Mouse (Mus musculus): ENCODE measurements around the gene Arih2. TPM values are rescaled to one million over a fixed set of nuclear protein-coding genes. Genes with fewer than 3 reads are reported as not detected.

Gene Arih2
- polyA plus RNA-seq, 1 experiment from 2014 or later = 38.8 TPM

- Histone ChIP-seq H3K9me3 (ENCODE audit: control insufficient read depth, low read length) (no peaks in the 10 kb centered on the region), H3K27me3 (ENCODE audit: control insufficient read depth, insufficient read depth, low read length) (no peaks in the 10 kb centered on the region), H3K36me3 (ENCODE audit: control insufficient read depth, insufficient read depth, low read length) (no peaks in the 10 kb centered on the region), H3K4me2 (replicated peaks; ENCODE audit: low read depth, low read length) (no peak within 1 kb of the TSS), H3K4me3 (ENCODE audit: low read length) (no peak within 1 kb of the TSS), H3K4me1 (ENCODE audit: control insufficient read depth, insufficient read depth, low read length) (peaks cover 4% of the 10 kb centered on the region; the same call in 1 of the 2 replicates), H3K27ac (ENCODE audit: low read depth, low read length) (no peak within 1 kb of the TSS), H3K9ac (ENCODE audit: low read depth, low read length) (no peak within 1 kb of the TSS)
- ATAC-seq (ENCODE audit: low FRiP score, low TSS enrichment) = no peak
- 86% methylated on average over 1 of the region's 1 CpGs for WGBS
Observed at GRCm38 (mm10) chr9:108689106-108689505, 39.9 kb upstream of the Arih2 start, which contains the start of gene Prkar2a. Gene Prkar2a (plus strand): TSS chr9:108689314.

- Histone ChIP-seq H3K4me2 (replicated peaks; ENCODE audit: low read depth, low read length) (no peak overlapping the region), H3K27me3 (ENCODE audit: control insufficient read depth, insufficient read depth, low read length) (no peaks in the 10 kb centered on the region), H3K9me3 (ENCODE audit: control insufficient read depth, low read length) (no peaks in the 10 kb centered on the region), H3K27ac (ENCODE audit: low read depth, low read length) (no peak overlapping the region), H3K4me1 (ENCODE audit: control insufficient read depth, insufficient read depth, low read length) (no peaks in the 10 kb centered on the region), H3K4me3 (ENCODE audit: low read length) (no peak overlapping the region), H3K9ac (ENCODE audit: low read depth, low read length) (no peak overlapping the region), H3K36me3 (ENCODE audit: control insufficient read depth, insufficient read depth, low read length) (no peaks in the 10 kb centered on the region)
- no peak for ATAC-seq (ENCODE audit: low FRiP score, low TSS enrichment)
- 87% methylated on average over 9 of the region's 9 CpGs for WGBS
Observed at GRCm38 (mm10) chr9:108688451-108688850, 39.3 kb upstream of the Arih2 start.

DNA sequence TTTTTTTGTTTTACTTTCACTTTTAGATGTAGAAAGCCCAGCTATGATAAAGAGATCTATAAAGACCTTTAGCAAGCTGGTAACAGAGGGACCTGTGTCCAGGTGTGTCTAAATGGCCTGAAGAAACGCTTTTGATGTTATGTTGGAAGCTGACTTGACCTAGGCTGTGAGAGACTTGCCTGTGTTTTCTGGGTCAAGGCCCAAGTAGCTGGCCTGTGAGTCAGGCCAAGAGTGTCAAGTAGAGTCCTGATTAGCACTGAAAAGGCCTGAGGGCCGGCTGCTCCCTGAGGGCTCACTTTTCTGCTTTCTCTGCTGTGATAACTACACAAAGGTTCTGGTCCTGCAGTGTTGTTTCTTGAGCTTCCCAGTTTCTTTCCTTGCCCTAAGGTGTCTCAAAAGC is 38.5 kb upstream of the Arih2 start:
- no peaks in the 10 kb centered on the region for H3K36me3 ChIP-seq (ENCODE audit: control insufficient read depth, insufficient read depth, low read length)
- ATAC-seq (ENCODE audit: low FRiP score, low TSS enrichment) = no peak
- WGBS = 63% methylated on average over 2 of the region's 2 CpGs

DNA sequence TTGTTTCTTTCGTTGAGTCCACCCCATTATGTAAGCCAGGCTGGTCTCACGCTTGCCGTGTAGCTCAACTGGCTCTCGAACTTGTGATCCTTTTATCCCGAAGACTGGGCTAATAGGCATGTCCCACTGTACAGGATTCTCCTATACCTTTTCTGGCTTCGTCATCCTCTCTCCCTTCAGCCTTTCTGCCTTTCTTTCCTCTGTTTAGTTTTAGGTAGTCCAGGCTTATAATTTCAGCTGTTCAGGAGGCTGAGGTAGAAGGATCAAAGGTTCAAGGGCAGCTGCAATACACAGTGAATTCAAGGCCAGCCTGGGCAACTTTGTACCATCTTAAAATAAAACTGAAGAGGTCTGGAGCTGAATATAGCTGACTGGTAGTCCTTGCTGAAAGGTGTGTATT is 38.0 kb upstream of the Arih2 start:
- no peaks in the 10 kb centered on the region; the same call in 1 of the 2 replicates for H3K36me3 ChIP-seq (ENCODE audit: control insufficient read depth, insufficient read depth, low read length)
- H3K27me3 ChIP-seq (ENCODE audit: control insufficient read depth, insufficient read depth, low read length) = no peaks in the 10 kb centered on the region
- 77% methylated on average over 6 of the region's 6 CpGs for WGBS
- H3K4me3 ChIP-seq (ENCODE audit: low read length) = no peak overlapping the region
- no peak overlapping the region for H3K4me2 ChIP-seq (replicated peaks; ENCODE audit: low read depth, low read length)
- ATAC-seq (ENCODE audit: low FRiP score, low TSS enrichment) = no peak
- no peaks in the 10 kb centered on the region for H3K9me3 ChIP-seq (ENCODE audit: control insufficient read depth, low read length)
- no peaks in the 10 kb centered on the region for H3K4me1 ChIP-seq (ENCODE audit: control insufficient read depth, insufficient read depth, low read length)
- H3K9ac ChIP-seq (ENCODE audit: low read depth, low read length) = no peak overlapping the region
- no peak overlapping the region for H3K27ac ChIP-seq (ENCODE audit: low read depth, low read length)

More for the DNA sequence above, 38.5 kb upstream of the Arih2 start:
- no peaks in the 10 kb centered on the region for H3K4me1 ChIP-seq (ENCODE audit: control insufficient read depth, insufficient read depth, low read length)
- H3K4me2 ChIP-seq (replicated peaks; ENCODE audit: low read depth, low read length) = no peak overlapping the region
- H3K9ac ChIP-seq (ENCODE audit: low read depth, low read length) = no peak overlapping the region
- no peaks in the 10 kb centered on the region for H3K9me3 ChIP-seq (ENCODE audit: control insufficient read depth, low read length)
- H3K4me3 ChIP-seq (ENCODE audit: low read length) = no peak overlapping the region
- no peaks in the 10 kb centered on the region for H3K27me3 ChIP-seq (ENCODE audit: control insufficient read depth, insufficient read depth, low read length)
- no peak overlapping the region for H3K27ac ChIP-seq (ENCODE audit: low read depth, low read length)

- Histone ChIP-seq H3K9me3 (ENCODE audit: control insufficient read depth, low read length) (no peaks in the 10 kb centered on the region), H3K4me2 (replicated peaks; ENCODE audit: low read depth, low read length) (no peak overlapping the region), H3K9ac (ENCODE audit: low read depth, low read length) (no peak overlapping the region), H3K36me3 (ENCODE audit: control insufficient read depth, insufficient read depth, low read length) (no peaks in the 10 kb centered on the region; the same call in 1 of the 2 replicates), H3K4me3 (ENCODE audit: low read length) (no peak overlapping the region), H3K27me3 (ENCODE audit: control insufficient read depth, insufficient read depth, low read length) (no peaks in the 10 kb centered on the region), H3K27ac (ENCODE audit: low read depth, low read length) (no peak overlapping the region), H3K4me1 (ENCODE audit: control insufficient read depth, insufficient read depth, low read length) (no peaks in the 10 kb centered on the region)
- ATAC-seq (ENCODE audit: low FRiP score, low TSS enrichment) = no peak
- WGBS = 23% methylated on average over 4 of the region's 4 CpGs
Observed at GRCm38 (mm10) chr9:108686475-108686887, 37.3 kb upstream of the Arih2 start.

DNA sequence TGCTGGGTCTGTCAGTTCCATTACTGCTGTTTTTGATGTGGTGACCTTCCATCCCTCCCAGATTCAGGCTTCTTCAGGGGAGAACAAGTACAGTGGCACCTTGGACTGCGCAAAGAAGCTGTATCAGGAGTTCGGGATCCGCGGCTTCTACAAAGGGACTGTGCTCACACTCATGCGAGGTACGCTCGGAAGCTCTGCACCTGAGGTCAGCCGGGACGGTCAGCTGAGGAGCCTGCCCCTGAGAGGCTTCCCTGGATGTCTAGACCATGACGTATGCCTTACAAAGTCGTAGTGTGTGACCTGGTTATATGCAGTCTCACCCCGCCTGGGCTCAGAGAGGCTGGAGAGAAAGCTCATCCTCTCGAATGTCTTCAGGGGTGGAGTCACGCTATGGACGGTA is 30.8 kb upstream of the Arih2 start:
- H3K9ac ChIP-seq (ENCODE audit: low read depth, low read length) = no peak overlapping the region
- peaks cover 8% of the 10 kb centered on the region; the same call in 1 of the 2 replicates for H3K36me3 ChIP-seq (ENCODE audit: control insufficient read depth, insufficient read depth, low read length)
- H3K9me3 ChIP-seq (ENCODE audit: control insufficient read depth, low read length) = no peaks in the 10 kb centered on the region
- WGBS = 87% methylated on average over 15 of the region's 15 CpGs
- ATAC-seq (ENCODE audit: low FRiP score, low TSS enrichment) = no peak
- no peak overlapping the region for H3K4me3 ChIP-seq (ENCODE audit: low read length)
- H3K4me2 ChIP-seq (replicated peaks; ENCODE audit: low read depth, low read length) = no peak overlapping the region
- H3K27me3 ChIP-seq (ENCODE audit: control insufficient read depth, insufficient read depth, low read length) = no peaks in the 10 kb centered on the region
- H3K27ac ChIP-seq (ENCODE audit: low read depth, low read length) = no peak overlapping the region
- no peaks in the 10 kb centered on the region for H3K4me1 ChIP-seq (ENCODE audit: control insufficient read depth, insufficient read depth, low read length)

DNA sequence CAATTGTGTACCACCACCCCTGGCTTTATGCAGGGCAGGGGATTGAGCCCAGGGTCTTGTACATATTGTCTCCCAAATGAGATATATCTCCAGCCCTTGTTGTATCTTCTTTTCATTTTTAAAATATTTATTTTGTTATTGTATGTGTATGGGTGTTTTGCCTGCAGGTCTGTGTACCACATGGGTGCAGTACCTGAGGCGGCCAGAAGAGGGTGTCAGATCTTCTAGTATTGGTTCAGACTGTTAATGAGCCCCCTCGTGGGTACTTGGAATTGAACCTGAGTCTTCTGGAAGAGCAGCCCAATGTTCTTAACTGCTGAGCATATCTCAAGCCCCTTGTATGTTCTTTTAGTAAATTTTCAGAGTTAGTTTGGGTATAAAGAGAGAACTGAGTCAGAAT is 24.0 kb upstream of the Arih2 start:
- Histone ChIP-seq H3K27ac (ENCODE audit: low read depth, low read length) (no peak overlapping the region), H3K4me3 (ENCODE audit: low read length) (no peak overlapping the region), H3K4me2 (replicated peaks; ENCODE audit: low read depth, low read length) (no peak overlapping the region), H3K36me3 (ENCODE audit: control insufficient read depth, insufficient read depth, low read length) (peaks cover 16% of the 10 kb centered on the region), H3K9me3 (ENCODE audit: control insufficient read depth, low read length) (no peaks in the 10 kb centered on the region; the same call in 1 of the 2 replicates), H3K9ac (ENCODE audit: low read depth, low read length) (no peak overlapping the region), H3K27me3 (ENCODE audit: control insufficient read depth, insufficient read depth, low read length) (no peaks in the 10 kb centered on the region), H3K4me1 (ENCODE audit: control insufficient read depth, insufficient read depth, low read length) (no peaks in the 10 kb centered on the region)
- WGBS = 51% methylated on average over 2 of the region's 2 CpGs
- no peak for ATAC-seq (ENCODE audit: low FRiP score, low TSS enrichment)

- Histone ChIP-seq H3K4me2 (replicated peaks; ENCODE audit: low read depth, low read length) (no peak overlapping the region), H3K4me3 (ENCODE audit: low read length) (no peak overlapping the region), H3K36me3 (ENCODE audit: control insufficient read depth, insufficient read depth, low read length) (peaks cover 13% of the 10 kb centered on the region), H3K9me3 (ENCODE audit: control insufficient read depth, low read length) (no peaks in the 10 kb centered on the region; the same call in 1 of the 2 replicates), H3K4me1 (ENCODE audit: control insufficient read depth, insufficient read depth, low read length) (no peaks in the 10 kb centered on the region), H3K9ac (ENCODE audit: low read depth, low read length) (no peak overlapping the region), H3K27me3 (ENCODE audit: control insufficient read depth, insufficient read depth, low read length) (no peaks in the 10 kb centered on the region), H3K27ac (ENCODE audit: low read depth, low read length) (no peak overlapping the region)
- 63% methylated on average over 8 of the region's 8 CpGs for WGBS
- ATAC-seq (ENCODE audit: low FRiP score, low TSS enrichment) = no peak
Observed at GRCm38 (mm10) chr9:108669875-108670274, 20.7 kb upstream of the Arih2 start.

DNA sequence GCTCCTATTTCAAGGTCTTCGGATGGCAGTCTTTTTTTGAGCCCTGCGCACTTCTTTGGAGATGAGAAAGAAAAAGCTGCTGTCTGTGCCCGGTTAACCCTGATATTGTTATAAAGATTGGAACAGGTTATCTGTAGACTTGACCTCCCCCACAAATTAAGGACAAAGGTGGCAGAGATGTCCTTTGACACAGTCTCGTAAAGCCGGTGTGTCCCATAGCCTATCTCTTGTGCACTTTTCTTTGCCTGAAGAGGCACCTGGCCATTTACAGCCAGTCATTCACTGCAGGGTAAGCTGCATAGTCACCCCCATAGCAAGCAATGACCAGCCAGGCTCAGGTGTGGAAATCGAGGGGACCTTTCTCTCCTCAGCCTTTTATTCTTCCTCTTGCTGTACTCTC is 13.5 kb upstream of the Arih2 start:
- H3K4me2 ChIP-seq (replicated peaks; ENCODE audit: low read depth, low read length) = peak overlapping the region; percentile 76
- ATAC-seq (ENCODE audit: low FRiP score, low TSS enrichment) = no peak
- H3K4me1 ChIP-seq (ENCODE audit: control insufficient read depth, insufficient read depth, low read length) = no peaks in the 10 kb centered on the region
- no peaks in the 10 kb centered on the region for H3K9me3 ChIP-seq (ENCODE audit: control insufficient read depth, low read length)
- WGBS = 39% methylated on average over 6 of the region's 6 CpGs
- H3K36me3 ChIP-seq (ENCODE audit: control insufficient read depth, insufficient read depth, low read length) = no peaks in the 10 kb centered on the region
- H3K4me3 ChIP-seq (ENCODE audit: low read length) = peak overlapping the region; percentile 74
- peak overlapping the region; percentile 63; the same call in 1 of the 2 replicates for H3K9ac ChIP-seq (ENCODE audit: low read depth, low read length)
- H3K27me3 ChIP-seq (ENCODE audit: control insufficient read depth, insufficient read depth, low read length) = no peaks in the 10 kb centered on the region
- H3K27ac ChIP-seq (ENCODE audit: low read depth, low read length) = no peak overlapping the region
